ENCODE assay signal across 8 mouse cellular contexts in the genomic region with DNA sequence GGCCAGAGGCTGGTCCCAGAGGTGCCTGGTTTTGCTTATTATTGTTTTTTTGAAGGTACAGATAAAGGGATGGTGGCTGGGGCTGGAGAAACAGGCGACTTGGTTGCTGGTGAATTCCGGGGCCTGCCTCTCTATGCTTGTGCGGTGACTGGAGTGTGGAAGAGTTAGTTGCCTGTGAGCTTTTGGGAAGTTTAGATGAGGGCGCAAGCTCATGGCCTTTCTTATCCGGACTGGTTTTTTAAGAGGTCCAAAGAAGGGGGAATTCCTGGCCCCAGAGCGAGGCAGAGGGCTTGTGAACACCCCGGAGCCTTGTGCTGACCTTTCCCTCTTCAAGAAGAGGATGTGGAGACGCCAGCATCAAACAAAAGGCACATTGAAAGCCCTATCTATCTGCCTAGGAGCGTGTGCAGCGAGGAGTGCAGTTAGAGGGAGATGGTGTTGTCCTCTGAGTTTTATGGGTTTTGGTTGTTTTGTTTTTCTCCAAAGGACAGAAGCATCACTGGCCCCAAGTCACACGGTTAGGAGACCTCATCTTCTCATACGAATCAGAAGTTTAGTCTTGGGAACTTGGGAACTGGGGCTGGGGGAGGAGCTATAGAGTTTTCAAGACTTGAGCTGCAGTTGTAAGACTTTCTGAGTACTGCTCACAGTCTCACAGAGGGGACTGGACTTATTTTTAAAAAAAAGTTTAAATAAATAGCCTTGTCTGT. TPM values are rescaled to one million over a fixed set of nuclear protein-coding genes. Genes with fewer than 3 reads are reported as not detected.
DNase-seq lines count a peak whose midpoint lies in the region; ATAC-seq lines count a peak whose summit lies in the region.

No protein-coding gene starts in this region.

- H3K4me2 ChIP-seq in hindbrain, embryonic 12.5 days (replicated peaks), result peak overlapping the region; percentile 93

- H3K4me3 ChIP-seq in brown adipose tissue, adult 24 weeks (ENCODE audit: insufficient read depth, low read depth, low read length), result peak overlapping the region; percentile 86
- peak overlapping the region; percentile 97 for H3K4me3 ChIP-seq in hindbrain, embryonic 12.5 days
- peak overlapping the region; percentile 99 for H3K4me3 ChIP-seq in midbrain, embryonic 10.5 days

- H3K4me1 ChIP-seq in brown adipose tissue, adult 24 weeks (ENCODE audit: control insufficient read depth, insufficient read depth, insufficient read length, low read length), result peaks cover 41% of the 10 kb centered on the region
- peaks cover 68% of the 10 kb centered on the region for H3K4me1 ChIP-seq in hindbrain, embryonic 12.5 days
- peaks cover 83% of the 10 kb centered on the region for H3K4me1 ChIP-seq in midbrain, embryonic 10.5 days

- WGBS in hindbrain, embryonic 12.5 days, result 4% methylated on average over 12 of the region's 12 CpGs
- under 1% methylated on average over 12 of the region's 12 CpGs for WGBS in midbrain, embryonic 10.5 days

- no peaks in the 10 kb centered on the region for H3K27me3 ChIP-seq in hindbrain, embryonic 12.5 days
- no peaks in the 10 kb centered on the region for H3K27me3 ChIP-seq in midbrain, embryonic 10.5 days (ENCODE audit: low read depth, poor library complexity, severe bottlenecking)

- no peaks in the 10 kb centered on the region for H3K36me3 ChIP-seq in hindbrain, embryonic 12.5 days
- no peaks in the 10 kb centered on the region for H3K36me3 ChIP-seq in midbrain, embryonic 10.5 days

- no peak for ATAC-seq in hindbrain, embryonic 12.5 days (ENCODE audit: low FRiP score)
- ATAC-seq in erythroblast, adult 5-6 weeks (replicated peaks; ENCODE audit: low FRiP score, poor library complexity, severe bottlenecking), result no peak

- H3K9me3 ChIP-seq in hindbrain, embryonic 12.5 days (replicated peaks), result no peaks in the 10 kb centered on the region
- H3K9me3 ChIP-seq in midbrain, embryonic 10.5 days (replicated peaks), result no peaks in the 10 kb centered on the region

- peak overlapping the region; percentile 100 for H3K9ac ChIP-seq in hindbrain, embryonic 12.5 days

- peak; percentile 6 for DNase-seq in layer of hippocampus, adult 11-12 months (ENCODE audit: low spot score)
- DNase-seq in layer of hippocampus, adult 9-10 months (ENCODE audit: low spot score), result no peak
- DNase-seq in midbrain, embryonic 10.5 days (ENCODE audit: low spot score), result peak; percentile 60
- DNase-seq in layer of hippocampus, adult 9-11 months, result no peak
- no peak for DNase-seq in thymus, postnatal 0 days (ENCODE audit: low spot score)

- peak overlapping the region; percentile 93 for H3K27ac ChIP-seq in brown adipose tissue, adult 24 weeks (replicated peaks; ENCODE audit: low read depth, low read length)
- peak overlapping the region; percentile 99 for H3K27ac ChIP-seq in hindbrain, embryonic 12.5 days
- peak overlapping the region; percentile 99 for H3K27ac ChIP-seq in midbrain, embryonic 10.5 days (replicated peaks)

RNA-seq across cellular contexts. Expression of a gene that starts 2.8 kb away (rescaled TPM):
- 15.0 and 17.0 TPM in 2 replicates for polyA plus RNA-seq in brown adipose tissue, adult 24 weeks (2012; ENCODE audit: insufficient read depth, insufficient read length, missing spikeins)
- polyA plus RNA-seq in hindbrain, embryonic 12.5 days (2016; fragmentation: Nextera tagmentation; extraction: Ambion mirVana), result 66.5 and 69.4 TPM in 2 replicates
- 42.2 and 55.8 TPM in 2 replicates for polyA plus RNA-seq in midbrain, embryonic 10.5 days (2016; fragmentation: Nextera tagmentation; extraction: Ambion mirVana)
- total RNA-seq in erythroblast, adult 5-6 weeks (2015; ENCODE audit: low replicate concordance), result 20.6 and 25.3 TPM in 2 replicates
- total RNA-seq in erythroblast, adult 5-6 weeks (2017; ENCODE audit: low replicate concordance), result 1.4 and 12.3 TPM in 2 replicates
- polyA plus RNA-seq in thymus, postnatal 0 days (2015; fragmentation: Nextera tagmentation; extraction: Ambion mirVana), result 19.9 and 26.4 TPM in 2 replicates

Comparison
In these comparisons a context has a peak if more than half of its experiments do, and no peak if none do; other contexts are left out.
1. DNase-seq: peak in layer of hippocampus, adult 11-12 months (single experiment) and midbrain, embryonic 10.5 days (single experiment); none in layer of hippocampus, adult 9-10 months (single experiment), layer of hippocampus, adult 9-11 months (single experiment) and thymus, postnatal 0 days (single experiment).
2. Peak in every context shown above with its lines, with median percentiles within 50 percentile points of each other: H3K27ac ChIP-seq and H3K4me3 ChIP-seq.